Mouse (Mus musculus): ENCODE measurements at regions not wholly inside any gene's neighbourhood (a gene's known extent, or its start where the extent isn't known, plus 50 kb on each side); places are given as distances from the start of the nearest gene placed in this dataset.
A peak's percentile ranks its signal among the peaks of the same experiment; 100 is the strongest.
"Not testable (repeated sequence)": the region's sequence is repeated elsewhere in the genome, so short reads cannot be mapped to it uniquely, and the experiment has no call there.

- no peak for DNase-seq
Measured at GRCm38 (mm10) chr2:17946047-17946446, 50.7 kb downstream of the H2al2a start.

- no peak for DNase-seq
Measured at GRCm38 (mm10) chr2:17945369-17945915, 51.3 kb downstream of the H2al2a start.

DNA sequence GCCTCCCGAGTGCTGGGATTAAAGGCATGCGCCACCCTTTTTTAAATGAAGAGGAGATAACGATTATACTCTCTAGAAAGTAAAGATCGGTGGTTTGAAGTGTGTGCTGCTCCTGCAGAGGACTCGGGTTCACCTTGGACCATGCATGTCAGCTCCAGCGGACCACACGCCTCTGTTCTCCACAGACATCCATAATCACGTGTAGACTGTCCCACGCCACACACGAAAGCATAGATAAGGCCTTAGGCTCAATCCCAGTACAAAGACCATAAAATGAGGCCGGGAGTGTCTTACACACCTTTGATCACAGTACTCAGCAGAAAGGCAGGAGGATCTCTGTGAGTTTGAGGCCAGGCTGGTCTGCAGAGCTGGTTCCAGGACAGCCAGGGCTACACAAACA, 53.3 kb downstream of the H2al2a start:
- DNase-seq = no peak

DNA sequence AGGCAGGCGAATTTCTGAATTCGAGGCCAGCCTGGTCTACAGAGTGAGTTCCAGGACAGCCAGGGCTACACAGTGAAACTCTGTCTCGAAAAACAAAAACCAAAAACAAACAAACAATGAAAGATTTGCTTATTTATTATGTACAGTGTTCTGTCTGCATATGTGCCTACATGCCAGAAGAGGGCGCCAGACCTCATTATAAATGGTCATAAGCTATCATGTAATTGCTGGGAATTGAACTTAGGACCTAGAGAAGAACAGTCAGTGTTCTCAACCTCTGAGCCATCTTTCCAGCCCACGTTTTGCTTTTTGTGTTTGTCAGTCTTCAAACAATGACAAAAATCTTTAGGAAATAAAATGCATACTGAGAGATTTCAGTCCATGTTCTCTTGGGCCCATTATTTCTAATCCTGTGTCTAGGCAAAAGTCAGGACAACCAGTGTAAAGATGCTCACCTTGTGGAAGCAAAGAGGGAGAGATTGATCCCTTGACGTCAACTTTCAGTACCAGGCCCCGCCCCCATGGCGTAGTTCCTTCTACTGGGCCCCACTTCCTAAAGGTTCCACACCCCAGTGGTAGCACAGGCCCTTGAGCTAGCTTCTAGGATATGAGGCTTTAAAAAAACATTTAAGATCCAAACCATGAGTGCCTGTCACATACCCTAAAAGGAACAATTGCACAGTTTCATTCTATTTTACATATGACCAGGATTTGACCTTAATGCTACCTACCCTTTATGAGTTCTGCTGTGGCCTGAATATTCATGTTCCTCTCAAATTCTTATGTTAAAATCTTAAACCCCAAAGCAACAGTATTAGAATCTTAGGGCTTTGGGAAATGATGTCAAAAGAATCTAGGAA, 54.0 kb downstream of the H2al2a start:
- DNase-seq = peak in 1 of 2 experiments; percentile 6

- DNase-seq = no peak
Measured at GRCm38 (mm10) chr2:17941921-17942320, 54.8 kb downstream of the H2al2a start.

GRCm38 (mm10) chr2:17939857-17940848, 56.6 kb downstream of the H2al2a start:
- not testable (repeated sequence) for DNase-seq

- DNase-seq = no peak
Measured at GRCm38 (mm10) chr2:17939183-17939856, 57.4 kb downstream of the H2al2a start.

- no peak for DNase-seq
Measured at GRCm38 (mm10) chr2:17936527-17937139, 60.1 kb downstream of the H2al2a start.

DNA sequence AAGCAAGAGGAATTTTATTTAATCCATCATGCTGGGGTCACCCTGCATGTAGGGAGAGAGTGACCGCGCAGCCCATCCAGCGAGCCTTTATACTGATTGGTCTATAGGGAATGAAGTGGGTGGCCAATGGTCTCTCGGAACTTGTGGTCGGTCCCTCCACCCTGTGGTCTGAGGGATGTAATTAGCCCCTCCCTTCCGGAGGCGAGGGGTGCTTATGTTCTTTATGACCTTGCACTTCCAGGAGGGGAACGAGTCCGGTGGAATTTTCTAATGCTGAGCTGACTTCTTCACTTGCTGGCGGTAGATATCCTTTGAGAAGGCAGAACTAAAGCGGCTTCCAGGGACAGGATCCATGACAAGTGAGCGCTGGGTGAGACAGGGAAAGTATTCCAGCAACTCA, 60.8 kb downstream of the H2al2a start:
- DNase-seq = no peak

DNA sequence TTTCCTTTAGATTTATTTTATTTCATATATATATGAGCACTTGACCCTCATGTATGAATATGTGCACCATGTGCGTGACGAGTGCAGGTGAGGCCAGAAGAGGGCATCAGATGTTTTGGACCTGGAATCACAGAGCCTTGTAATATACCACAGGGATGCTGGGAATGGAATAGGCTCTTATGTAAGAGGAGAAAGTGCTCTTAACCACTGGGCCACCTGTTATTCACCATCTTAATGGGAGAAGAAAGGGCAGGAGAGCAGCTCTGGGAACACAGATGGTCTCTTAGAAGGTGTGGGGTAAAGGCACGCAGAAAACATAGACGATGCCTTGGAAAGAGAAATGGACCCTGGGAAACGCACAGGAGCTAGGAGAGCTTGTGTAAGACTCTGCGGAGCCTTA, 61.3 kb downstream of the H2al2a start:
- DNase-seq = no peak

- DNase-seq = no peak
Measured at GRCm38 (mm10) chr2:17934610-17935009, 62.1 kb downstream of the H2al2a start.

DNA sequence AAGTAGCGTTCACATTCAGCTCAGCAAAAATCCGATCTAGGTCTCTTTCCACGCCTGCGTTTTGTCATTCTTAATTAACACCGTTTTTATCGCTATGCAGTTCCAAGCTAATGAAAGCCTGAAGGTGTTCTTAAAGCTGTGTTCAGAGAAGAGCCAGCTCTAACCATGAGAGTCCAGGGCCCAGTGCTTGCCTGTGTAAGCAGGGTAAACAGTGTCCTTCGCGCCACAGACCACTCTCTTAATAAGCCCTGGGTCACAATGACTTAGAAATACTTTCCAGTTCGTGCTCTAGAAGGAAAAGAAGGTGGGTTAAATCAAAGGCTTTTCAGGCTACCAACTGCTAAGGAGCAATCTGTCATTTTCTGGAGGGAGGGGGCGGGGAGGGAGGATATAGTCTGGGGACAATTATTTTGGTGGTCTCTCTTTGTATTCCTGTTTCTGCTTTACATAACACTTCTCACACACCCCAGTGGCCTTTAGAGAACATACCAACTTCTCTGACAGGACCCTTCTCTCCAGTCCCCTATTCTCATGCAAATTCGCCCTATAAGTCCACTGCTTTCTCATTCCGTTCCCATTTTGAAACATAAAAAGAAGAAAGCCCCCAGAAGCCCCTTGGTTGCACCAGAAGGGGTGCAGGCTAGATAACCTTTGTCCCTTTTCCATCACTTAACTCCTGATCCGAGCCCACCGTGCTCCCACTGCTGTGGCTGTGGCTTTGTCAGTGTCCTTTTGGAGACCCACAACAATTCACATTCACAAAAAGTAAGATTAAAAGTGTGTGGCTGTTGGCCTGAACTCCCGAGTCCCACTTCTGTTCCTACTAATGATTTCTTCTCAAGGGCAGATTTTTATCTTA, 63.6 kb downstream of the H2al2a start:
- DNase-seq = no peak

DNA sequence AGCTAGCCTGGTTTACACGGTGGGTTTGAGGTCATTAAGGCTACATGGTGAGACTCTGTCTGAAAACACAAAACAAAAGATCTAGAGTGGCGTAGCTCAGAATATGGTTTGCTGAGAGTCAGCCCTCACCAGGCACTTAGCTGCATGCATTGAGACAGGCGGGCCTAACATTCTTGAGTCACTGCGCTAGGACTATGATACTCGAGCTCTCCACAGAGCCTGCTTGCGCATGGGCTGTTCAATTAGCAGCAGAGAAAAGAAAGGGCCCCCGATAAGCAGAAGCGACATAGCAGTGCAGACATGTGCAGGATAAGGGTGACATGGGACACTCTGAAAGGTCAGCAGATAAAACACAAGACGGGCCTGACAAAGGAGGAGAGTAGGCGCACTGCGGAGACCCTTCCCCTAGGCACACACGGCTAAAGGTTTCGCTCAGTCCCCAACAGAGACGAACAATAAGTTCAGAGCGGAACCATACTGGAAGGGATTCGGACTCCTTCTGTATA, 64.3 kb downstream of the H2al2a start:
- DNase-seq = no peak

GRCm38 (mm10) chr2:17931881-17932280, 64.9 kb downstream of the H2al2a start:
- no peak for DNase-seq

- no peak for DNase-seq
Measured at GRCm38 (mm10) chr2:17918861-17919648, 77.7 kb downstream of the H2al2a start.

DNA sequence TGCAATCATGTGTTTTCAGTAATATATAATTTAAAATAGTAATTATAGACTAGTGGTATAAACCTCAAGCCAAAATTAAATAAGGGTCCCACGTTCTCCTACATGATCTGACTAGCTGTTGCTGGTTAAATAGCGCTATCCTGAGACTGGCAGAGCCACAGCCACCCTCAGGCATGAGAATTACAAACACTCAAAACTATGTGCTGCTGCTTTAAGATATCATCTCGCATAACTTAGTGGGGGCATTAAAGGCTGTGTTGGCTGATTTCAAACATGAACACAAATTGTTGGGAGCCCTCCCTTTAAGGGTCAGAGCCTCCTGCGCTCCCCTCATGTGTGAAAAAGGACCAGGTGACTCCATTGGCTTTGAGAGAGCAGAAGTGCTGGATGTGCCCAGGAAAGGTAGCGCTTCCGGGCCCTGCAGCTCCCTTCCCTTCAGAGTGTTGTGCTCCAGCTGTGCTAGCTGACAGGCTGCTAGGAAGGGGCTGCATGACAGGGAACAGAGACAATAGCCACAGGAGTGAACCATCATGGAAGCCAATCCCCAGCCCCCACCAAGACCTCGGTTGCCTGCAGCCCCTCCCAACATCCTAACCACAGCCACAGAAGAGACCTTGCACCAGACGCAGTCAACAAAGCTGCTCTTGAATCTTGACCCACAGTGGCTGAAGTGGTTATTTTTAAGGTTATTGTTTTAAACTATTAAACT, 79.4 kb downstream of the H2al2a start:
- no peak for DNase-seq

DNA sequence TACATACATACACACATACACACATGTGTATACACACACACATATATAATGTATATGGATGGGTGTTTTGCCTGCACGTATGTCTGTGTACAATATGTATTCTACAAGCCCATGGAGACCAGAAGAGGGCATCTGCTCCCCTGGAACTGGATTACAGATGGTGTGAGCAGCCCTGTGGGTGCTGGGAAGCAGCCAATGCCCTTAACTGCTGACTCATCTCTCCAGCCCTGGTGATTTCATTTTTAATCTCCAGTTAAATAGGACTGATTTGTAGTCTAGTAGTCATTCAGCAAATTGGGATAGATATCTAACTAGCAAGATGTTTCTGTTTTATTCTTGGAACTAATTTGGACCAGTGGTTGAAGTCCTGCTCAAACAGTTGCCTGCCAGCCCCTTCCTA, 94.1 kb downstream of the H2al2a start:
- DNase-seq = no peak

GRCm38 (mm10) chr2:17900202-17900601, 96.6 kb downstream of the H2al2a start:
- no peak for DNase-seq

DNA sequence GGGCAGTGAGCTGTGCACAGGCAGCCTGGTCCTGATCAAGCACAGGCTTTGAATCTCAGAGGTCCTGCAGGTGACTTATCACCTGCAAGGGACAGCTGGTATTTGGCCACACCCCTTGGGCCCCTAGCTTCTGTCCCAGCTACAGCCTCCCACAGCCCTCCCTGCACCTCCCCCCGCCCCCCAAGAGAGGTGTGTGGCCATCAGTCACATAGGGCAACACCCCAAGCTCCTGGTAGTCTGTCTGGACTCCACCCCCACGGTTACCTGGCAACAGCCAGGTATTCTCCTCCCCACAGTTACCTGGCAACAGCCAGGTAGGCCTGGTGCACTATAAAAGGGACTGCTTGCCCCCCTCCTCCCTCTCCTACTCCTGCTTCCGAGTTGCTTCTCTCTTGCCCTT, 98.0 kb downstream of the H2al2a start:
- no peak for DNase-seq

DNA sequence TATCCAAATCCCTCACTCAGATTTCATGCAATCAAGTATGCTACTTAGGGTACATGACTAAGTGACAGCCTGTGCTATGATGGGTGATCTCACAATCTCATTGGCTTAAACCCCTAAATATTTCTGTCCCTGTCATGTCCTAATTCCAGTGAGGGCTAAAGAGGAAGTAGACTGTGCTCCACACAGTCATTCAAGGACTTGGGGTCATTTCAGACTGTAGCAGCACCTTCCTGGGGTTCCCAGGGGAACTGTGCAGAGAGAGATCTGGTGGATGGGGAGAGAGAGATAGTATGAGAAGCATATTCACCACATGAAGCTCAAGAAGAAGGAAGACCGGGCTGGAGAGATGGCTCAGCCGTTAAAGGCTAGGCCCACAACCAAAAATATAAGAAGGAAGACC, 100.7 kb downstream of the H2al2a start:
- no peak for DNase-seq

Measured in kidney, adult 8-10 months (tissue).